Mouse (Mus musculus): ENCODE measurements around the gene Crybg1.

GRCm38 (mm10) chr10:43910873-43911142 is 237.8 kb downstream of the Crybg1 start:
- TF ChIP-seq CTCF (IDR thresholded peaks at IDR 0.05; ENCODE audit: extremely low read depth, insufficient read depth, insufficient read length, insufficient replicate concordance) (no peak), POLR2A (IDR thresholded peaks at IDR 0.05; ENCODE audit: low read depth, low read length) (no peak)

Data from spleen, adult 2 months (tissue).